Mouse (Mus musculus) megakaryocyte, embryonic 14.5 days (primary cell): ENCODE measurements at regions not wholly inside any gene's neighbourhood (a gene's known extent, or its start where the extent isn't known, plus 50 kb on each side); places are given as distances from the start of the nearest gene placed in this dataset.

ENCODE experiments used
- FLI1 ChIP-seq: IDR thresholded peaks from 2 replicates; pipeline ENCODE4 v1.6.1; 2012; ENCODE audit warnings: low read length, inconsistent platforms, mixed read lengths
- GATA1 ChIP-seq: IDR thresholded peaks from 3 replicates; pipeline ENCODE4 v1.6.1; 2012; ENCODE audit warnings: mixed read lengths, low read length, inconsistent platforms, borderline replicate concordance

GRCm38 (mm10) chr4:153724045-153724444 lies 233.0 kb upstream of the A430005L14Rik start:
- TF ChIP-seq FLI1 = no peak
- TF ChIP-seq GATA1 = no peak
